Mouse (Mus musculus): ENCODE measurements at regions not wholly inside any gene's neighbourhood (a gene's known extent, or its start where the extent isn't known, plus 50 kb on each side); places are given as distances from the start of the nearest gene placed in this dataset.

DNA sequence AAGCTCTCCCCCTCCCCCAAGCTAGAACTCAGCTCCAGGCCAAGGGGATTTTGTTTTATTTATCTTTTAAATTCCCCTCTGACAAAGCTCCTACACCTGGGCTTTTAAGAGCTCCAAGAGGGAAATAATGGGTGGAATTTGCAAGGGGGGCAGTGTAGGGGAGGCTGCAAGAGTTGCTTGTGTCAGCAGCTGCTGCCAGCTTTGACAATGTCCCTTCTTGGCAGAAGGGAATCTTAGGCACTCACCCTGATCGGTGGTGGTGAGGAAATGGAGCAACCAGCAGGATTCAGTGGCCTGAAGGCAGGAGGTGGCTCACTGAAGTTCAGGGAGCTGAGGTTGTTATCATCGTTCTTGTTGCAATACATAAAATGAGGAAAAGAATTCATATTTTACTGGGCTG lies 72.8 kb upstream of the Tnp1 start:
- TF ChIP-seq CTCF (conservative IDR thresholded peaks at IDR 0.05; ENCODE audit: insufficient read depth, insufficient read length, low read depth, low read length) (no peak), POLR2A (IDR thresholded peaks at IDR 0.05; ENCODE audit: low read depth, low read length) (no peak)
